Mouse (Mus musculus) urinary bladder, postnatal 10 days (tissue): ENCODE measurements around the gene Grn.
"Not testable (repeated sequence)": the region's sequence is repeated elsewhere in the genome, so short reads cannot be mapped to it uniquely, and the experiment has no call there.

Source experiments
- DNase-seq: peaks from one replicate; pipeline ENCODE4 v3.0.0; 2022; ENCODE audit warnings: low spot score

The Grn gene

GRCm38 (mm10) chr11:102430121-102431017 lies at the start of gene Grn:
Gene Grn (plus strand): TSS chr11:102430315.
- no peak for DNase-seq

GRCm38 (mm10) chr11:102381341-102382100 lies 48.6 kb upstream of the Grn start:
- DNase-seq: no peak

- DNase-seq: no peak
Observed at GRCm38 (mm10) chr11:102382794-102383193, 47.3 kb upstream of the Grn start.

- no peak for DNase-seq
Observed at GRCm38 (mm10) chr11:102383365-102384136, 46.6 kb upstream of the Grn start.

- DNase-seq: no peak
Observed at GRCm38 (mm10) chr11:102384418-102384817, 45.7 kb upstream of the Grn start.

GRCm38 (mm10) chr11:102385075-102385474 lies 45.0 kb upstream of the Grn start:
- no peak for DNase-seq

GRCm38 (mm10) chr11:102386121-102386520 lies 44.0 kb upstream of the Grn start:
- DNase-seq: no peak

- DNase-seq: not testable (repeated sequence)
Observed at GRCm38 (mm10) chr11:102389436-102389835, 40.7 kb upstream of the Grn start.

- no peak for DNase-seq
Observed at GRCm38 (mm10) chr11:102392441-102393237, 37.5 kb upstream of the Grn start.

GRCm38 (mm10) chr11:102393238-102393634 lies 36.9 kb upstream of the Grn start, which contains the start of gene Rundc3a:
Gene Rundc3a (plus strand): TSS chr11:102393403.
- DNase-seq: peak; percentile 60

- DNase-seq: no peak
Observed at GRCm38 (mm10) chr11:102393719-102394420, 36.2 kb upstream of the Grn start.

GRCm38 (mm10) chr11:102394421-102395124 lies 35.5 kb upstream of the Grn start:
- no peak for DNase-seq

- no peak for DNase-seq
Observed at GRCm38 (mm10) chr11:102395250-102395649, 34.9 kb upstream of the Grn start.

GRCm38 (mm10) chr11:102396263-102396662 lies 33.9 kb upstream of the Grn start:
- no peak for DNase-seq

- no peak for DNase-seq
Observed at GRCm38 (mm10) chr11:102396671-102397141, 33.4 kb upstream of the Grn start.

- DNase-seq: no peak
Observed at GRCm38 (mm10) chr11:102398007-102398825, 31.9 kb upstream of the Grn start.

- no peak for DNase-seq
Observed at GRCm38 (mm10) chr11:102399107-102399506, 31.0 kb upstream of the Grn start.

GRCm38 (mm10) chr11:102399610-102400072 lies 30.5 kb upstream of the Grn start:
- no peak for DNase-seq
